Mouse (Mus musculus): ENCODE measurements around the gene Plin4.

Plin4 gene

GRCm38 (mm10) chr17:56057381-56058120 lies 52.1 kb downstream of the Plin4 start:
- DNase-seq (ENCODE audit: low spot score): no peak

- DNase-seq (ENCODE audit: low spot score): no peak
Observed at GRCm38 (mm10) chr17:56055945-56056678, 53.5 kb downstream of the Plin4 start.

GRCm38 (mm10) chr17:56054938-56055337 lies 54.7 kb downstream of the Plin4 start:
- DNase-seq (ENCODE audit: low spot score): no peak

GRCm38 (mm10) chr17:56051369-56051768 lies 58.2 kb downstream of the Plin4 start:
- no peak for DNase-seq (ENCODE audit: low spot score)

Data from spleen, adult 12 weeks (tissue).